Mouse (Mus musculus): ENCODE measurements around the gene Lonp1. TPM values are rescaled to one million over a fixed set of nuclear protein-coding genes. Genes with fewer than 3 reads are reported as not detected.
"Not testable (repeated sequence)": the region's sequence is repeated elsewhere in the genome, so short reads cannot be mapped to it uniquely, and the experiment has no call there.

Gene Lonp1
- polyA plus RNA-seq, 1 experiment from 2014 or later, result 33.3 TPM

DNA sequence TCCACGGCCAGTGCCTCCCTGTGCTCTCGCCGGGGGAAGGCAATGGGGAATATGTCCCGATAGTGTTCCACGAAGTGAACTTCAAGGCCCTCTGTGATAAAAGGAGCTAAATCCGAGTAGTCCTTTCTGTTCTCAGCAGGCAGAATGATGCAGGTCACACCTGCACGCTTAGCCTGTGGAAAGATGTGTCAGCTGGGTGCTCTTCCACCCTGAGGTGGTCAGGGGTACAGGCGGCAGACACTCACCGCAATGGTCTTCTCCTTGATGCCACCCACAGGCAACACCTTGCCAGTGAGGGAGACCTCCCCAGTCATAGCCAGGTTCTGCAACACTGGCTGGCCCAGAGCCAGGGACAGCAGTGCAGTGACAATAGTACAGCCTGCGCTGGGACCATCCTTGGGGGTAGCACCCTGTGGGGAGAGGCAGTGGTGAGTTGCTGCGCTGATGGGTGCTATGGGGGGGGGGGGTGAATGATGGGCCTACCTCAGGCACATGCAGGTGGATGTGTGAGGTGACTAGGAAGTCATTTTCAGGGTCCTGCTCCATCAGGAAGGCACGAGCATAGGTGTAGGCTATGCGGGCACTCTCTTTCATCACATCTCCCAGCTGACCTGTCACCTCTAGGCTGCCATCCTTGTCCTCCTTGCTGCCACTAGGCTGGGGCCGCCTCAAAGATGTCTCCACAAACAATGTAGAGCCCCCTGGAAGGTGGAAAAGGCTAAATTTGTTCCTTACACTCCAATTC lies 12.1 kb downstream of the Lonp1 start:
- Histone ChIP-seq H3K4me1 (ENCODE audit: control insufficient read depth, insufficient read depth, low read length) (peaks cover 18% of the 10 kb centered on the region), H3K27me3 (replicated peaks; ENCODE audit: control insufficient read depth, insufficient read depth, low read length) (no peaks in the 10 kb centered on the region), H3K9ac (ENCODE audit: low read length) (peak overlapping the region; percentile 78), H3K9me3 (replicated peaks; ENCODE audit: control insufficient read depth, low read length) (no peaks in the 10 kb centered on the region), H3K4me2 (ENCODE audit: low read length) (peak overlapping the region; percentile 81), H3K36me3 (ENCODE audit: control insufficient read depth, insufficient read depth, low read length) (peaks cover 53% of the 10 kb centered on the region), H3K4me3 (ENCODE audit: low read depth, low read length) (peak overlapping the region; percentile 71), H3K27ac (ENCODE audit: low read depth, low read length) (no peak overlapping the region)
- WGBS, result 30% methylated on average over 14 of the region's 14 CpGs
- ATAC-seq (no peak), DNase-seq (ENCODE audit: low spot score) (no peak)

DNA sequence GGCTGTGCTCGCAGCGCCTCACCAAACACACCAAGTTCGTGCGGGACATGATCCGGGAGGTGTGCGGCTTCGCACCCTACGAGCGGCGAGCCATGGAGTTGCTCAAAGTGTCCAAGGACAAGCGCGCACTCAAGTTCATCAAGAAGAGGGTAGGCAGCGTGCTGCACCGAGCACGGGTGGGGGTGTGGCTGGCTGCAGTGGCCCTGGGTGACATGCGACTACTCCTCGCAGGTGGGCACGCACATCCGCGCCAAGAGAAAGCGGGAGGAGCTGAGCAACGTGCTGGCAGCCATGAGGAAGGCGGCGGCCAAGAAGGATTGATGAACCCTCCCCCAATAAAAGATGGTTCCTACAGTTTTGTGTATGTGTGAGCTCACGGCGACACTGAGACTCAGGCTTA lies 12.8 kb downstream of the Lonp1 start:
- H3K9me3 ChIP-seq (replicated peaks; ENCODE audit: control insufficient read depth, low read length); ATAC-seq; DNase-seq (ENCODE audit: low spot score); H3K27me3 ChIP-seq (replicated peaks; ENCODE audit: control insufficient read depth, insufficient read depth, low read length): not testable (repeated sequence)
- peaks cover 19% of the 10 kb centered on the region for H3K4me1 ChIP-seq (ENCODE audit: control insufficient read depth, insufficient read depth, low read length)
- peaks cover 46% of the 10 kb centered on the region for H3K36me3 ChIP-seq (ENCODE audit: control insufficient read depth, insufficient read depth, low read length)
- H3K4me2 ChIP-seq (ENCODE audit: low read length), result peak overlapping the region; percentile 81
- WGBS, result under 1% methylated on average over 26 of the region's 26 CpGs
- peak overlapping the region; percentile 71 for H3K4me3 ChIP-seq (ENCODE audit: low read depth, low read length)
- H3K27ac ChIP-seq (ENCODE audit: low read depth, low read length), result peak overlapping the region; percentile 88
- H3K9ac ChIP-seq (ENCODE audit: low read length), result peak overlapping the region; percentile 78

DNA sequence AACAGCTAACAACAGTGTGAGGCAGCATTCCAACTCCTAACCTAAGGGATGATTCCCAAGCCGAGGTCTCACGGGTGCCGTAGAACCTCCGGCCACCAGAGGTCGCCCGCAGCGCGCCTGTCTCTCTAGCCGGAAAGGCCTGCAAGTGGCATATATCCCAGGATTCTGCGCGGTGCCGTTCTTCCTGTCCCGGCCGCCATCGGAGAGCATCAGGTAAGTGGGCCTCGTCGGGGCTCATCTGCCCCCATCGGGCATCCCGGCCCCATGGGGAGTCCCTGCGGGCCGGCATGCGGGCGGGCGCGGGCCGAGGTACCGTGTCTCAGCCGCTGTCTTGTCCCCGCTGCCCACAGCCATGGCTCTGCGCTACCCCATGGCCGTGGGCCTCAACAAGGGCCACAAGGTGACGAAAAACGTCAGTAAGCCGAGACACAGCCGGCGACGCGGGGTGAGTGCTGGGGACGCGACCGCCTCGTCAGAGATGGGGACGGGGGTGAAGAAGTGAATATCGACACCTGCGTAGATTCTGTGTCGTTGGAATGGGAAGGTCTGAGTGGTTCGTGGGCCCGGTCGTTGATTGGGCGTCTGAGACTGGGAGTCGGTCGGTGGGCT lies 13.3 kb downstream of the Lonp1 start, which contains the start of gene Rpl36:
Rpl36 (plus strand) TSS at position 181 of the 609 bp plus-strand sequence.
- H3K4me3 ChIP-seq (ENCODE audit: low read depth, low read length), result peak within 1 kb of the TSS; percentile 71
- peak; percentile 96 for DNase-seq (ENCODE audit: low spot score)
- under 1% methylated on average over 52 of the region's 52 CpGs for WGBS

DNA sequence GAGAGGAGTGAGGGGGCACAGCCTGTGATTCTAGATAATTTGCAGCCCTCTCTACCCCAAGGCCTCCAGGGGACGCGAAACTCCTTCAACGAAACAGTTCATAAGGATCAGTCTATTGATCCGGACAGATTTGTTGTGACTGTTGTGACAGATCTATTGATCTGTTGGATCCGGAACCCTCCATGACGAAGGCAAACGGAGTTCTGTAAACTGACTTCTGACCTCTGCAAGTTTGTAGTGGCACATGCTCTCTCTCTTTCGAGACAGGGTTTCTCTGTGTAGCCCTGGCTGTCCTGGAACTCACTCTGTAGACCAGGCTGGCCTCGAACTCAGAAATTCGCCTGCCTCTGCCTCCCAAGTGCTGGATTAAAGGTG lies 14.1 kb downstream of the Lonp1 start:
- WGBS, result 84% methylated on average over 10 of the region's 10 CpGs
- ATAC-seq; H3K27me3 ChIP-seq (replicated peaks; ENCODE audit: control insufficient read depth, insufficient read depth, low read length); H3K4me2 ChIP-seq (ENCODE audit: low read length); DNase-seq (ENCODE audit: low spot score); H3K9me3 ChIP-seq (replicated peaks; ENCODE audit: control insufficient read depth, low read length); H3K27ac ChIP-seq (ENCODE audit: low read depth, low read length); H3K4me3 ChIP-seq (ENCODE audit: low read depth, low read length); H3K9ac ChIP-seq (ENCODE audit: low read length): not testable (repeated sequence)
- H3K36me3 ChIP-seq (ENCODE audit: control insufficient read depth, insufficient read depth, low read length), result peaks cover 38% of the 10 kb centered on the region
- H3K4me1 ChIP-seq (ENCODE audit: control insufficient read depth, insufficient read depth, low read length), result peaks cover 25% of the 10 kb centered on the region

More for the DNA sequence above, 13.3 kb downstream of the Lonp1 start, which contains the start of gene Rpl36:
- Histone ChIP-seq H3K9me3 (replicated peaks; ENCODE audit: control insufficient read depth, low read length) (no peaks in the 10 kb centered on the region), H3K4me1 (ENCODE audit: control insufficient read depth, insufficient read depth, low read length) (peaks cover 24% of the 10 kb centered on the region), H3K4me2 (ENCODE audit: low read length) (peak within 1 kb of the TSS; percentile 81), H3K36me3 (ENCODE audit: control insufficient read depth, insufficient read depth, low read length) (peaks cover 40% of the 10 kb centered on the region), H3K9ac (ENCODE audit: low read length) (peak within 1 kb of the TSS; percentile 78), H3K27ac (ENCODE audit: low read depth, low read length) (peak within 1 kb of the TSS; percentile 88), H3K27me3 (replicated peaks; ENCODE audit: control insufficient read depth, insufficient read depth, low read length) (no peaks in the 10 kb centered on the region)
- ATAC-seq, result peak; percentile 65

DNA sequence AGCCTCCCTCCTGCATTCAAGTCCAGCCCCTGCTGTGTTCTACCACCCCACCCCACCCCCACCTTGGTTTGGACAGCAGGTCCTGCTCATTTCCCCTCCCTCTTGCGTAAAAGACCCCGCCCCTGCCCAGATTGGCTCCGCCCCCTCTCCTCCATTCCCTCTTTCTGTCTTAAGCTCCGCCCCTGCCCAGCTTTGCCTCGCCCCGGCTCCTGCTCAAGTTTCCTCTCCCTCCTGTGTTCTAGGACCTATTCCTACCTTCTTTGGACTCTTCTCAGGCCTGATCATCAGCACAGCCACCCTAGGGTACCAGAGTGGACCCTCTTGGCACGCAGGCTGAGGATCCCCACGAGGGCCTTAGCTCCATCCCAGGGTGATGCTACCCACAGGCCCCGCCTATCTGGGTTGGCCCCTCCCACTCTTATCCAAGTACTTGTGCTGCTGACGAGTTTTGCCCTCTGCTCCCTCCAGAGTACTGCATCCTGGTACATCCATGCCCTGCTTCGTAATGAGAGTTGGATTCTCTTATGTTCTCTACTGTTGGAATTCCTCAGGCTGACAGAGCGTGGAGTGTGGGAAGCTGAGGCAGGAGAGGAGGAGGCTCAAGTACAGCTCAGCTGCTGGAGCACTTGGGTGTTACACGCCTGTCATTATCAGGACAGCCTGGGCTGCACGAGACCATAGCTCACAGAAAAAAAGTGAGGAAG lies 14.7 kb downstream of the Lonp1 start:
- Histone ChIP-seq H3K4me2 (ENCODE audit: low read length) (no peak overlapping the region), H3K27ac (ENCODE audit: low read depth, low read length) (no peak overlapping the region), H3K4me3 (ENCODE audit: low read depth, low read length) (no peak overlapping the region), H3K27me3 (replicated peaks; ENCODE audit: control insufficient read depth, insufficient read depth, low read length) (no peaks in the 10 kb centered on the region), H3K9ac (ENCODE audit: low read length) (no peak overlapping the region), H3K36me3 (ENCODE audit: control insufficient read depth, insufficient read depth, low read length) (peaks cover 38% of the 10 kb centered on the region), H3K9me3 (replicated peaks; ENCODE audit: control insufficient read depth, low read length) (no peaks in the 10 kb centered on the region), H3K4me1 (ENCODE audit: control insufficient read depth, insufficient read depth, low read length) (peaks cover 25% of the 10 kb centered on the region)
- WGBS, result 14% methylated on average over 14 of the region's 14 CpGs
- DNase-seq (ENCODE audit: low spot score) (no peak), ATAC-seq (no peak)

DNA sequence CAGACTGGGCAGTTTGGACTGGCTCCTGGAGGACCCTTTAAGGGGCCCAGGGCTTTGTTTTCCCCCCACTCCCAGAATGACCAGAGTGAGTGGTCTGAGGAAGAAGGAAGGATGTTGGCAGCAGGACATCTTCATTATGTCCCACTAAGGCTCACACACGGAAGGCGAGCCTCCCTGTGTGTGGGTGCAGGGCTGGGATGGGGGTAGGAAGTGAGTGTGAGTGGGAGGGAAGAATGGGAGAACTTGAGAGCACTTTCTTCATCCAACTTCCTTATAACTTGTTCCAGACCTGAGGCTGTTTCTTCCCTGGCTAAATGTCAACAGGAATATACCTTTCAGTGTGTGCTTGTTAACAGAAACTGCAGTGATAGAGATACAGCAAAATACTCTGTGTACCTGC lies 15.4 kb downstream of the Lonp1 start:
- no peak for ATAC-seq

DNA sequence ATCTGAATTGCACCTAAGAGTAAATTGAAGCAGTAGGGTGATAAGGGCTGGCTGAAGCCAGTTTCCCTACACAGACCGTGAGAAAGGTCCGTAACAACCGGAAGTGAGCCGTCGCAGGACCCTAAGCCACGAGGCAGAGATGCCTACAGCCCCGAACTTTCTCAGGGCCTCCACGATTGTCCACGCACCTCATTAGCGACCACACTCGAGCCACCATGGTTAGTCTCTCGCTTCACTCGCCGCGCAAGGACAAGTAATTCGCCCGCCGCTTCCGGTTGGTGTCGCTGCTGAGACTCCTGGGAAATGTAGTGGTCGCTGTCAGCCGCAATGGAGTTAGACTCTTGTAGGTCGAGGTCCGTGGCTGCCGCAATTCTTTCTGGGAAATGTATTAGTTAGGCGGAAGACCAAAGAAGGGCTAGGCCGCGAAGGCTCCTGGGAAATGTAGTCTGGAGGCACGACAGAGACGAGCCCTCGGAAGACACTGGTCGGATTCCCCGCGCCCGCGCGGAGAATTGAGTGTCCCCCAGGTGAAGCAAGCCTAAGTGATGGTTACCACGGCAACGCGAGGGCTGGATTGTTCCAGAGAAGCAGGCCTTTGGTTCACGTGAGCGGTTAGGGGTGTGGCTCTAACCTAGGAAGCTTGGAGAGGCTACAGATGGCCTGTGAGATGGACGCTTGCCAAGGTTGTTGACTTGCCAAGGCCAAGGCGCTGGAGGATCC lies 17.1 kb downstream of the Lonp1 start, which contains the start of gene 2410015M20Rik:
2410015M20Rik (minus strand) TSS at position 320 of the 720 bp plus-strand sequence.
- peak within 1 kb of the TSS; percentile 86 for H3K4me2 ChIP-seq (ENCODE audit: low read length)
- peak within 1 kb of the TSS; percentile 65; the same call in 1 of the 2 replicates for H3K27ac ChIP-seq (ENCODE audit: low read depth, low read length)
- peak within 1 kb of the TSS; percentile 77 for H3K9ac ChIP-seq (ENCODE audit: low read length)
- peaks cover 22% of the 10 kb centered on the region for H3K4me1 ChIP-seq (ENCODE audit: control insufficient read depth, insufficient read depth, low read length)
- no peaks in the 10 kb centered on the region for H3K9me3 ChIP-seq (replicated peaks; ENCODE audit: control insufficient read depth, low read length)
- under 1% methylated on average over 44 of the region's 44 CpGs for WGBS
- H3K4me3 ChIP-seq (ENCODE audit: low read depth, low read length), result peak within 1 kb of the TSS; percentile 63
- no peaks in the 10 kb centered on the region for H3K27me3 ChIP-seq (replicated peaks; ENCODE audit: control insufficient read depth, insufficient read depth, low read length)
- H3K36me3 ChIP-seq (ENCODE audit: control insufficient read depth, insufficient read depth, low read length), result peaks cover 39% of the 10 kb centered on the region
- ATAC-seq, result peak; percentile 90
- peak; percentile 99 for DNase-seq (ENCODE audit: low spot score)

More for the DNA sequence above, 15.4 kb downstream of the Lonp1 start:
- Histone ChIP-seq H3K4me2 (ENCODE audit: low read length) (no peak overlapping the region), H3K9ac (ENCODE audit: low read length) (no peak overlapping the region), H3K27me3 (replicated peaks; ENCODE audit: control insufficient read depth, insufficient read depth, low read length) (no peaks in the 10 kb centered on the region), H3K27ac (ENCODE audit: low read depth, low read length) (no peak overlapping the region), H3K4me3 (ENCODE audit: low read depth, low read length) (no peak overlapping the region), H3K9me3 (replicated peaks; ENCODE audit: control insufficient read depth, low read length) (no peaks in the 10 kb centered on the region), H3K4me1 (ENCODE audit: control insufficient read depth, insufficient read depth, low read length) (peaks cover 25% of the 10 kb centered on the region), H3K36me3 (ENCODE audit: control insufficient read depth, insufficient read depth, low read length) (peaks cover 38% of the 10 kb centered on the region)
- DNase-seq (ENCODE audit: low spot score), result no peak
- WGBS, result 72% methylated on average over 2 of the region's 2 CpGs

DNA sequence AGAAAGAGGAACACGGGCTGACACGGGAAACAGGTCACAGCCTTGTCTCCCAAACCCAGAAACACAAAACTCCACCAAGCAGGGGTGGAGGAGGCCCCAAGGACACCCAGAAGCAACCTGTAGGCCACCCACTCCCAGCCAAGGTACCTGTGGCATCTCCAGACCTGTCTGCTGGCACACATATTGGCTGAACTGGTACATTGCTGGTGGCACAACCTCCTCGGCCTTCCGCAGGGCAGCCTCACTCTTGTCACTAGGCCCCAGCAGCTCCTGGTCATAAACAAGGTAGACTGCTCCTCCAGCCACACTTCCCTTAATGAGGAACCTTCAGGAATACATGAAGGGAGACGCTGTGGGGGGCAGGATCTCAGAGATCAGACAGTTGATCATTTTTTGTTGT lies 18.0 kb downstream of the Lonp1 start:
- ATAC-seq, result no peak

More for the DNA sequence above, 18.0 kb downstream of the Lonp1 start:
- H3K9ac ChIP-seq (ENCODE audit: low read length), result peak overlapping the region; percentile 77; the same call in 1 of the 2 replicates
- peaks cover 17% of the 10 kb centered on the region for H3K4me1 ChIP-seq (ENCODE audit: control insufficient read depth, insufficient read depth, low read length)
- H3K27me3 ChIP-seq (replicated peaks; ENCODE audit: control insufficient read depth, insufficient read depth, low read length), result no peaks in the 10 kb centered on the region
- peaks cover 44% of the 10 kb centered on the region for H3K36me3 ChIP-seq (ENCODE audit: control insufficient read depth, insufficient read depth, low read length)
- H3K4me3 ChIP-seq (ENCODE audit: low read depth, low read length), result peak overlapping the region; percentile 63
- H3K27ac ChIP-seq (ENCODE audit: low read depth, low read length), result no peak overlapping the region
- peak overlapping the region; percentile 86 for H3K4me2 ChIP-seq (ENCODE audit: low read length)
- H3K9me3 ChIP-seq (replicated peaks; ENCODE audit: control insufficient read depth, low read length), result no peaks in the 10 kb centered on the region
- WGBS, result 67% methylated on average over 5 of the region's 5 CpGs
- DNase-seq (ENCODE audit: low spot score), result no peak
